Mouse (Mus musculus): Measurements from ENCODE around the gene Frmpd1. TPM values are rescaled to one million over a fixed set of nuclear protein-coding genes. Genes with fewer than 3 reads are reported as not detected.

The Frmpd1 gene
- polyA plus RNA-seq, 1 experiment: 0.38 TPM

DNA sequence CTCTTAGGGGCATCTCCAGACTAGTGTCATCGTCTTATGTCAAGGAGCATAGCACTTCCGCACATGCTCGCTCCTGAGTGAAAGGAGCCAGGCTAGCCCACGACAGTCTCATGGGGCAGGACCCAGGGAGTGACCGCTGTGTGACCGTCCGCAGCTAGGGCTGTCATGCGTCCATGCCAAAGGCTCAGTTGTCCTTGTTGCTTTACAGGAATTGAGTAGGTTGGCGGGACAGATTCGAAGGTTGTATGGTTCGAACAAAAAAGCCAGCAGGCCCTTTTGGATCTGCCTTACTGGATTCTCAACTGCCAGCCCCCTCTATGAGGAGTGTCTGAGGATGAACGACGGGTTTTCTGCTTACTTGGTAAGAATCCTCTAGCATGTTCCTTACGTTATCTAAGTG lies 120.9 kb downstream of the Frmpd1 start:
- 98% methylated on average over 14 of the region's 14 CpGs for WGBS
- DNase-seq (ENCODE audit: low read depth, low spot score): no peak

DNA sequence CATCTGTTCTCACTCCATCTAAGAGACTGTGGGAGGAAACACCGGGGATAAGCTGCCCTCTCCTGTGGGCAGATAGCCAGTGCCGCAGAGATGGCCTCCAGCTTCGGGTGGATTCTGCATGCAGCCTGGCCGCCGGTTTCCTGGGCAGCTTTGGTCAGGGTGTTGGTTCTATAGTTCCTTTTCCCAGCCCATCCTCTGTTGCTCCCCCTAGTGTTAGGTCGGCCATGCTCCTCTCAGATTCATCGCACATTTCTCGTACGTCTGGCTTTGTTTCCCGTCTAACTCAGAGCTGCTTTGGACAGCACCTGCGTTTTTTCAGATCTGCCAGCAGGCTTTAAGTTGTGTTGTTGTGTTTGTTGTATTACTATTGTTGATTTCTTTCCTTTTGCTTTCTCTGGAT lies 123.4 kb downstream of the Frmpd1 start:
- WGBS: 47% methylated on average over 11 of the region's 11 CpGs
- no peak for DNase-seq (ENCODE audit: low read depth, low spot score)

GRCm38 (mm10) chr4:45308606-45309005 lies 123.9 kb downstream of the Frmpd1 start:
- DNase-seq (ENCODE audit: low read depth, low spot score): no peak
- WGBS: 91% methylated on average over 6 of the region's 6 CpGs

DNA sequence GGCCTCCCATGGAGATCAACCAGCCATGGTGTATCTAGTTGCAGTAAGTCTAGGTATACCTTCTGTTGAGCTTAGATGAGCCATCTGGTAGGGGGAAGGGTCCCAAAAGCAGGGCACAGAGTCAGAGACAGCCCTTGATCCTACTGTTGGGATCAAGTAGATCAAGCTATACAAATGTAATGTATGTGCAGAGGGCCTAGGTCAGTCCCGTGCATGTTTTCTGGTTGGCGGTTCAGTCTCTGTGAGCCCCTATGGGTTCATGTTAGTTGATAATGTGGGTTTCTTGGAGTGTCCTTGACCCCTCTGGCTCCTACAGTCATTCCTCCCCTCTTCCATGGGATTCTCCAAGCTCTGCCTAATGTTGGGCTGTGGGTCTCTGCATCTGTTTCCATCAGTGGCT lies 126.4 kb downstream of the Frmpd1 start:
- DNase-seq (ENCODE audit: low read depth, low spot score): no peak
- WGBS: 89% methylated on average over 2 of the region's 2 CpGs

GRCm38 (mm10) chr4:45320159-45320816 lies 135.6 kb downstream of the Frmpd1 start:
- WGBS: under 1% methylated on average over 56 of the region's 56 CpGs
- DNase-seq (ENCODE audit: low read depth, low spot score): no peak

DNA sequence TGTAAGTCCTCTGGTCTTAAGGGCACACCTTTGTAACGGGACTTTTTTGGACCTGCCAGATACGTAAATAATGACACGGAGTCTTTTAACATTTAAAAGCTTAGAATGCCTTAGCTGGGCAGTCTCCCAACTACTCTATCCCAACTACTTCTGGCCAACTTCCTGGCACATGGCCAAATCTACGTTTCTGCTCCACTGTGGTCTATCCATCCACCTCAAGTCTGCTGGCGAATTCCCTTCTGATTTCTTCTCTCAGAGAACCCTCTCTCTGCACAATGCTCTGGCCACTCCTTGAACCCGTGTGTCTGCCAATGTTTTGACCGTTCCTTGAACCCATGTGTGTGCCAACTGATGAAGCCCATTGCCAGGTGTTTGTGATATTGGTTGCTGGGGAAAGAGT lies 146.5 kb downstream of the Frmpd1 start:
- DNase-seq (ENCODE audit: low read depth, low spot score): no peak
- 43% methylated on average over 7 of the region's 7 CpGs for WGBS

- DNase-seq (ENCODE audit: low read depth, low spot score): no peak
- WGBS: 54% methylated on average over 3 of the region's 3 CpGs
These were observed 147.8 kb downstream of the Frmpd1 start for GRCm38 (mm10) chr4:45332466-45332865.

Other genes starting within 250 kb of the Frmpd1 start
- 26.4 and 29.5 TPM in 2 replicates for gene Grhpr, start 203.5 kb upstream of the Frmpd1 start, polyA plus RNA-seq (2012; rRNA removed)
- gene Zbtb5, start 172.5 kb upstream of the Frmpd1 start, polyA plus RNA-seq (2012; rRNA removed): 4.1 and 7.4 TPM in 2 replicates
- 5.2 and 5.4 TPM in 2 replicates for gene Polr1e, start 166.3 kb upstream of the Frmpd1 start, polyA plus RNA-seq (2012; rRNA removed)
- gene Fbxo10, start 100.3 kb upstream of the Frmpd1 start, polyA plus RNA-seq (2012; rRNA removed): 2.0 and 2.3 TPM in 2 replicates
- 134 and 140 TPM in 2 replicates for gene Tomm5, start 76.8 kb upstream of the Frmpd1 start, polyA plus RNA-seq (2012; rRNA removed)
- 2.3 and 2.6 TPM in 2 replicates for gene Trmt10b, start 112.3 kb downstream of the Frmpd1 start, polyA plus RNA-seq (2012; rRNA removed)
- 6.4 and 9.9 TPM in 2 replicates for gene Dcaf10, start 157.2 kb downstream of the Frmpd1 start, polyA plus RNA-seq (2012; rRNA removed)
- gene Exosc3, start 157.9 kb downstream of the Frmpd1 start, polyA plus RNA-seq (2012; rRNA removed): 13.7 and 15.6 TPM in 2 replicates
- gene Slc25a51, start 223.9 kb downstream of the Frmpd1 start, polyA plus RNA-seq (2012; rRNA removed): 46.4 and 83.2 TPM in 2 replicates